ENCODE assay signal across 8 mouse cellular contexts in the genomic region with DNA sequence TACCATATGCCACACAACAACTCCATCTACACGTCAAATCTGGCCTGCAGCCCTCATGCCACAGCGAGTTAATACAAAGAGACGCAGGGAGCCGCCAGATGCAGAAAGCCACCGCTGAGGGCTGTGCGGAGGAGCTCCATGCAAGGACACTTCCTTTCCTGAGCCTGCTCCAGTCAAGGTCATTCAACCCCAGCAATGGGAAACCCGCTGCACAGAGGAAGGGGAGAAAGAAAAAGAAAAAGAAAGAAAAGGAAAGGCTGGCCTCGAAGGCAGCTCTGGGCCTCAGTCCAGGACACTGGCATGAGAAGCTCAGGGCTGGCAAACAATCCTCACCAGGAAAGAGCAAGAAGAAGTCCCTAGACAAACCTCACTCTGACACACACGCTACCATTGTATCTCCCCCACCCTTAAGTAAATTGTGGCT. TPM values are rescaled to one million over a fixed set of nuclear protein-coding genes. Genes with fewer than 3 reads are reported as not detected.
DNase-seq lines count a peak whose midpoint lies in the region; ATAC-seq lines count a peak whose summit lies in the region.

No protein-coding gene starts in this region.

- peaks cover 24% of the 10 kb centered on the region for H3K4me1 ChIP-seq in forebrain, embryonic 10.5 days
- H3K4me1 ChIP-seq in midbrain, embryonic 14.5 days (ENCODE audit: control insufficient read depth, insufficient read depth, low read length), result peaks cover 4% of the 10 kb centered on the region; the same call in 1 of the 2 replicates

- H3K27ac ChIP-seq in forebrain, embryonic 10.5 days, result peak overlapping the region; percentile 8; the same call in 1 of the 2 replicates
- H3K27ac ChIP-seq in midbrain, embryonic 14.5 days (replicated peaks; ENCODE audit: low read depth, low read length), result peak overlapping the region; percentile 52

- H3K36me3 ChIP-seq in forebrain, embryonic 10.5 days (replicated peaks), result peaks cover 3% of the 10 kb centered on the region; the same call in 1 of the 2 replicates
- no peaks in the 10 kb centered on the region for H3K36me3 ChIP-seq in midbrain, embryonic 14.5 days (ENCODE audit: control insufficient read depth, insufficient read depth, low read length)

- H3K4me2 ChIP-seq in midbrain, embryonic 14.5 days (ENCODE audit: low read length), result no peak overlapping the region

- H3K4me3 ChIP-seq in forebrain, embryonic 10.5 days, result no peak overlapping the region
- H3K4me3 ChIP-seq in midbrain, embryonic 14.5 days (replicated peaks; ENCODE audit: low read depth, low read length), result no peak overlapping the region

- H3K9me3 ChIP-seq in forebrain, embryonic 10.5 days, result no peaks in the 10 kb centered on the region
- no peaks in the 10 kb centered on the region for H3K9me3 ChIP-seq in midbrain, embryonic 14.5 days (ENCODE audit: control insufficient read depth, low read length)

- no peak for ATAC-seq in midbrain, embryonic 14.5 days (ENCODE audit: low FRiP score, low TSS enrichment)
- no peak; the same call in 1 of the 2 replicates for ATAC-seq in megakaryocyte-erythroid progenitor cell, adult 5-6 weeks (replicated peaks; ENCODE audit: low FRiP score, low TSS enrichment, poor library complexity, severe bottlenecking)

- WGBS in forebrain, embryonic 10.5 days, result 57% methylated on average over 9 of the region's 9 CpGs
- 37% methylated on average over 9 of the region's 9 CpGs for WGBS in midbrain, embryonic 14.5 days

- no peak overlapping the region for H3K9ac ChIP-seq in midbrain, embryonic 14.5 days (replicated peaks; ENCODE audit: low read length)

- DNase-seq in kidney, postnatal 14 days, result peak; percentile 12
- DNase-seq in kidney, adult 11 months, result no peak
- peak; percentile 57 for DNase-seq in adrenal gland, postnatal 10 days
- DNase-seq in forebrain, embryonic 10.5 days (ENCODE audit: extremely low spot score, low spot score), result no peak
- DNase-seq in midbrain, embryonic 14.5 days, result peak; percentile 68
- no peak for DNase-seq in spleen, postnatal 4 days (ENCODE audit: low spot score in 2 of 2)
- no peak for DNase-seq in lung, postnatal 36 days

- no peaks in the 10 kb centered on the region for H3K27me3 ChIP-seq in forebrain, embryonic 10.5 days (ENCODE audit: poor library complexity, severe bottlenecking)
- H3K27me3 ChIP-seq in midbrain, embryonic 14.5 days (ENCODE audit: control insufficient read depth, insufficient read depth, low read length), result no peaks in the 10 kb centered on the region

RNA-seq across cellular contexts. Expression of gene Foxn3, which starts 44.2 kb away (rescaled TPM):
- 10 to 100 TPM; 77.7 to 98.2 TPM for total RNA-seq in adrenal gland, postnatal 10 days (2021)
- 46.4 and 47.3 TPM in 2 replicates for polyA plus RNA-seq in forebrain, embryonic 10.5 days (2016; fragmentation: Nextera tagmentation; extraction: Ambion mirVana)
- polyA plus RNA-seq in midbrain, embryonic 14.5 days (2014; fragmentation: Nextera tagmentation; extraction: Ambion mirVana), result 81.4 and 91.3 TPM in 2 replicates
- 118 and 140 TPM in 2 replicates for total RNA-seq in megakaryocyte-erythroid progenitor cell, adult 5-6 weeks (2014; fragmentation: Nextera tagmentation)
- 36.9 and 47.6 TPM in 2 replicates for total RNA-seq in megakaryocyte-erythroid progenitor cell, adult 5-6 weeks (2017)

Comparison
In these comparisons a context has a peak if more than half of its experiments do, and no peak if none do; other contexts are left out.
1. DNase-seq: peak in kidney, postnatal 14 days (single experiment), adrenal gland, postnatal 10 days (single experiment) and midbrain, embryonic 14.5 days (single experiment); none in kidney, adult 11 months (single experiment), forebrain, embryonic 10.5 days (single experiment), spleen, postnatal 4 days (0 of 2) and lung, postnatal 36 days (single experiment).